Mouse (Mus musculus): ENCODE data around the gene Rsph6a. TPM values are rescaled to one million over a fixed set of nuclear protein-coding genes. Genes with fewer than 3 reads are reported as not detected.
A peak's percentile ranks its signal among the peaks of the same experiment; 100 is the strongest.

Rsph6a gene
- polyA plus RNA-seq, 1 experiment from 2014 or later, result not detected

GRCm38 (mm10) chr7:19052345-19053135, 1.9 kb upstream of the Rsph6a start:
- H3K27me3 ChIP-seq (ENCODE audit: control insufficient read depth, insufficient read depth, low read length), result no peaks in the 10 kb centered on the region
- no peak overlapping the region for H3K4me2 ChIP-seq
- 87% methylated on average over 15 of the region's 15 CpGs for WGBS (ENCODE audit: insufficient replicate concordance)
- H3K4me3 ChIP-seq (ENCODE audit: low read depth, low read length), result no peak overlapping the region
- peaks cover 22% of the 10 kb centered on the region for H3K36me3 ChIP-seq (ENCODE audit: control insufficient read depth, insufficient read depth, low read length)
- no peak for ATAC-seq (replicated peaks; ENCODE audit: insufficient number of reproducible peaks, low FRiP score, low TSS enrichment)
- H3K4me1 ChIP-seq (ENCODE audit: control insufficient read depth, insufficient read depth, low read length), result 0 out of 2 replicates have a peak, but pooled peaks cover 3% of the 10 kb centered on the region
- H3K9ac ChIP-seq (ENCODE audit: low read depth, low read length), result no peak overlapping the region
- H3K27ac ChIP-seq (ENCODE audit: low read depth, low read length), result no peak overlapping the region
- H3K9me3 ChIP-seq (replicated peaks; ENCODE audit: control insufficient read depth, low read length), result no peaks in the 10 kb centered on the region

DNA sequence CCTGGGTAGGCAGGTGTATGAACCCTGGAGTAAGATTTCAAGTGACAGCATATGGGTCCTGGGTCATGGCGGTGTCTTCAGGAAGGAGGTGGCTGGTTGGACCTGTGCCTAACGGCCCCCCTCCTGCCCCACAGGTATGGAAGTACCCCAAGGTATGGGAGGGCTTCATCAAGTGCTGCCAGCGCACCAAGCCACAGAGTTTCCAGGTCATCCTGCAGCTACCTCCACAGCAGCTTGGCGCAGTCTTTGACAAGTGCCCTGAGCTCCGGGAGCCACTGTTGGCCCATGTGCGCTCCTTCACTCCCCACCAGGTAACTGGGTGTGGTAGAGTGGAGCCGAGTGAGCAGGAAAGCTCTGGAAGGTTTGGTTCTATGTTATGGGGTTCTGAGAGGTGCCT, 1.4 kb upstream of the Rsph6a start:
- Histone ChIP-seq H3K9me3 (replicated peaks; ENCODE audit: control insufficient read depth, low read length) (no peaks in the 10 kb centered on the region), H3K27ac (ENCODE audit: low read depth, low read length) (no peak overlapping the region), H3K4me3 (ENCODE audit: low read depth, low read length) (no peak overlapping the region), H3K4me2 (no peak overlapping the region), H3K9ac (ENCODE audit: low read depth, low read length) (no peak overlapping the region), H3K27me3 (ENCODE audit: control insufficient read depth, insufficient read depth, low read length) (no peaks in the 10 kb centered on the region), H3K4me1 (ENCODE audit: control insufficient read depth, insufficient read depth, low read length) (0 out of 2 replicates have a peak, but pooled peaks cover 3% of the 10 kb centered on the region), H3K36me3 (ENCODE audit: control insufficient read depth, insufficient read depth, low read length) (peaks cover 20% of the 10 kb centered on the region)
- ATAC-seq (replicated peaks; ENCODE audit: insufficient number of reproducible peaks, low FRiP score, low TSS enrichment), result no peak
- 91% methylated on average over 7 of the region's 7 CpGs for WGBS (ENCODE audit: insufficient replicate concordance)

- no peaks in the 10 kb centered on the region for H3K27me3 ChIP-seq (ENCODE audit: control insufficient read depth, insufficient read depth, low read length)
- H3K4me2 ChIP-seq, result peak overlapping the region; percentile 46
- H3K27ac ChIP-seq (ENCODE audit: low read depth, low read length), result no peak overlapping the region
- H3K9me3 ChIP-seq (replicated peaks; ENCODE audit: control insufficient read depth, low read length), result no peaks in the 10 kb centered on the region
- no peak overlapping the region for H3K9ac ChIP-seq (ENCODE audit: low read depth, low read length)
- H3K4me3 ChIP-seq (ENCODE audit: low read depth, low read length), result 0 out of 2 replicates have a peak overlapping the region, but pooled peaks have one; percentile 6
- no peak for ATAC-seq (replicated peaks; ENCODE audit: insufficient number of reproducible peaks, low FRiP score, low TSS enrichment)
- 63% methylated on average over 9 of the region's 9 CpGs for WGBS (ENCODE audit: insufficient replicate concordance)
- H3K36me3 ChIP-seq (ENCODE audit: control insufficient read depth, insufficient read depth, low read length), result peaks cover 5% of the 10 kb centered on the region; the same call in 1 of the 2 replicates
- 0 out of 2 replicates have a peak, but pooled peaks cover 3% of the 10 kb centered on the region for H3K4me1 ChIP-seq (ENCODE audit: control insufficient read depth, insufficient read depth, low read length)
Observed at GRCm38 (mm10) chr7:19054777-19055076, 237 bp downstream of the Rsph6a start.

DNA sequence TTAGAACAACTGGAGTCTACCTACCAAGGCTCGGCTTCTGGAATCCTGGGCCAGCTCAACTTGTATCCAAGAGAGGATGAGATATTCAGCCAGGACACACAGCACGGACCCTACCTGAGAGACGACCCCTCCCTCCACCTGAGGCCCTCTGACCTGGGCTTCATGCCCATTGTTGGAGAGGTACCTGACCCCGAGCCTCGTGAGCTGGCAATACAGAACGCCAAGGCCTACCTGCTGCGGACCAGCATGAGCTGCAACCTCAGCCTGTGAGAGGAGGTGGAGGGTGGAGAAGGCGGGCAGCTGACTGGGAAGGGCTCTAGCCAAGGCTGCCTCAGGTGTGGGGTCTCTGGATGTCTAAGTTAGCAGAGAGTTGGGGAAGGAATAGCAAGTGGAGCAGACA, 618 bp downstream of the Rsph6a start:
- no peak for ATAC-seq (replicated peaks; ENCODE audit: insufficient number of reproducible peaks, low FRiP score, low TSS enrichment)
- H3K4me1 ChIP-seq (ENCODE audit: control insufficient read depth, insufficient read depth, low read length), result 0 out of 2 replicates have a peak, but pooled peaks cover 3% of the 10 kb centered on the region
- H3K27ac ChIP-seq (ENCODE audit: low read depth, low read length), result no peak overlapping the region
- no peaks in the 10 kb centered on the region for H3K27me3 ChIP-seq (ENCODE audit: control insufficient read depth, insufficient read depth, low read length)
- H3K36me3 ChIP-seq (ENCODE audit: control insufficient read depth, insufficient read depth, low read length), result peaks cover 3% of the 10 kb centered on the region; the same call in 1 of the 2 replicates
- 84% methylated on average over 8 of the region's 8 CpGs for WGBS (ENCODE audit: insufficient replicate concordance)
- H3K9me3 ChIP-seq (replicated peaks; ENCODE audit: control insufficient read depth, low read length), result no peaks in the 10 kb centered on the region
- no peak overlapping the region for H3K4me3 ChIP-seq (ENCODE audit: low read depth, low read length)
- H3K9ac ChIP-seq (ENCODE audit: low read depth, low read length), result no peak overlapping the region
- H3K4me2 ChIP-seq, result no peak overlapping the region

DNA sequence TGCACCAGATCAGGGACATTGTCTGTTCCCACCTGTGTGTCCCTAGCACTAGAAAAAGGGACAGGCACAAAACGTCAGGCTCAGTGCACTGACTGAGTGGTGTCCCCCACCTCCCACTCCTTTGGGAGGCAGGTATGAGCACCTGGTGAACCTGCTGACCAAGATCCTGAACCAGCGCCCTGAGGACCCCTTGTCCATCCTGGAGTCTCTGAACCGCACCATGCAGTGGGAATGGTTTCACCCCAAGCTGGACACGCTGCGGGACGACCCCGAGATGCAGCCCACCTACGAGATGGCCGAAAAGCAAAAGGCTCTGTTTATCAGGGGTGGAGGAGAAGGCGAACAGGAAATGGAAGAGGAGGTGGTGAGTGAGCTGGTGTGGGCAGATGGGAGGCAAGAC, 2.9 kb downstream of the Rsph6a start:
- H3K27me3 ChIP-seq (ENCODE audit: control insufficient read depth, insufficient read depth, low read length), result no peaks in the 10 kb centered on the region
- no peak overlapping the region for H3K27ac ChIP-seq (ENCODE audit: low read depth, low read length)
- H3K4me1 ChIP-seq (ENCODE audit: control insufficient read depth, insufficient read depth, low read length), result 0 out of 2 replicates have a peak, but pooled peaks cover 3% of the 10 kb centered on the region
- H3K4me3 ChIP-seq (ENCODE audit: low read depth, low read length), result no peak overlapping the region
- H3K9ac ChIP-seq (ENCODE audit: low read depth, low read length), result no peak overlapping the region
- H3K4me2 ChIP-seq, result no peak overlapping the region
- no peak for ATAC-seq (replicated peaks; ENCODE audit: insufficient number of reproducible peaks, low FRiP score, low TSS enrichment)
- 84% methylated on average over 10 of the region's 10 CpGs for WGBS (ENCODE audit: insufficient replicate concordance)
- no peaks in the 10 kb centered on the region for H3K36me3 ChIP-seq (ENCODE audit: control insufficient read depth, insufficient read depth, low read length)
- no peaks in the 10 kb centered on the region for H3K9me3 ChIP-seq (replicated peaks; ENCODE audit: control insufficient read depth, low read length)

GRCm38 (mm10) chr7:19065896-19066295, 11.4 kb downstream of the Rsph6a start:
- WGBS (ENCODE audit: insufficient replicate concordance), result 45% methylated on average over 13 of the region's 13 CpGs
- H3K4me2 ChIP-seq, result peak overlapping the region; percentile 27; the same call in 1 of the 2 replicates

GRCm38 (mm10) chr7:19067063-19067462, 12.6 kb downstream of the Rsph6a start:
- WGBS (ENCODE audit: insufficient replicate concordance), result 39% methylated on average over 14 of the region's 14 CpGs
- Histone ChIP-seq H3K9me3 (replicated peaks; ENCODE audit: control insufficient read depth, low read length) (peaks cover 4% of the 10 kb centered on the region; the same call in 1 of the 2 replicates), H3K27me3 (ENCODE audit: control insufficient read depth, insufficient read depth, low read length) (peaks cover 39% of the 10 kb centered on the region), H3K4me2 (no peak overlapping the region), H3K4me1 (ENCODE audit: control insufficient read depth, insufficient read depth, low read length) (no peaks in the 10 kb centered on the region), H3K27ac (ENCODE audit: low read depth, low read length) (no peak overlapping the region), H3K9ac (ENCODE audit: low read depth, low read length) (no peak overlapping the region), H3K36me3 (ENCODE audit: control insufficient read depth, insufficient read depth, low read length) (no peaks in the 10 kb centered on the region), H3K4me3 (ENCODE audit: low read depth, low read length) (no peak overlapping the region)
- ATAC-seq (replicated peaks; ENCODE audit: insufficient number of reproducible peaks, low FRiP score, low TSS enrichment), result no peak

More at GRCm38 (mm10) chr7:19065896-19066295, 11.4 kb downstream of the Rsph6a start:
- Histone ChIP-seq H3K27me3 (ENCODE audit: control insufficient read depth, insufficient read depth, low read length) (peaks cover 39% of the 10 kb centered on the region), H3K9me3 (replicated peaks; ENCODE audit: control insufficient read depth, low read length) (peaks cover 4% of the 10 kb centered on the region; the same call in 1 of the 2 replicates), H3K4me3 (ENCODE audit: low read depth, low read length) (peak overlapping the region; percentile 3; the same call in 1 of the 2 replicates), H3K4me1 (ENCODE audit: control insufficient read depth, insufficient read depth, low read length) (no peaks in the 10 kb centered on the region), H3K36me3 (ENCODE audit: control insufficient read depth, insufficient read depth, low read length) (no peaks in the 10 kb centered on the region), H3K9ac (ENCODE audit: low read depth, low read length) (no peak overlapping the region), H3K27ac (ENCODE audit: low read depth, low read length) (no peak overlapping the region)
- no peak for ATAC-seq (replicated peaks; ENCODE audit: insufficient number of reproducible peaks, low FRiP score, low TSS enrichment)

DNA sequence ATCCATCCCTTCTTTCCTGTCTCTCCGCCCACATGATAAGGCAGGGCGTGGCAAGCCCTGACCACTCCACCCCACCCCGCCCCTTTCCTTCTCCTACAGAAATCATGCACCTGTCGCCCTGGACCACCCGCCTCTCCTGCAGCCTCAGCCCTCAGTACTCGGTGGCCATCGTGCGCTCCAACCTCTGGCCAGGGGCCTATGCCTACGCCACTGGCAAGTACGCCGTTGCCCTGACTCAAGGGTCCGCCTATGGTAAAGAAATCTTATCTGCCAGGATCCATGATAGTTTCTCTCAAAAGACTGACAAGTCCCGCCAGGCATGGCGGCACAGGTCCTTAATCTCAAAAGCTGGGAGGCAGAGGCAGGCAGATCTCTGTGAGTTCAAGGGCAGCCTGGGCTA, 13.4 kb downstream of the Rsph6a start:
- Histone ChIP-seq H3K4me2 (no peak overlapping the region), H3K27ac (ENCODE audit: low read depth, low read length) (no peak overlapping the region), H3K4me1 (ENCODE audit: control insufficient read depth, insufficient read depth, low read length) (no peaks in the 10 kb centered on the region), H3K27me3 (ENCODE audit: control insufficient read depth, insufficient read depth, low read length) (peaks cover 39% of the 10 kb centered on the region), H3K36me3 (ENCODE audit: control insufficient read depth, insufficient read depth, low read length) (no peaks in the 10 kb centered on the region), H3K9ac (ENCODE audit: low read depth, low read length) (no peak overlapping the region), H3K4me3 (ENCODE audit: low read depth, low read length) (no peak overlapping the region), H3K9me3 (replicated peaks; ENCODE audit: control insufficient read depth, low read length) (peaks cover 4% of the 10 kb centered on the region; the same call in 1 of the 2 replicates)
- 60% methylated on average over 14 of the region's 14 CpGs for WGBS (ENCODE audit: insufficient replicate concordance)
- ATAC-seq (replicated peaks; ENCODE audit: insufficient number of reproducible peaks, low FRiP score, low TSS enrichment), result no peak

All from heart, embryonic 11.5 days (tissue).